Mouse (Mus musculus) CH12.LX (cell line): ENCODE data around the gene Uchl5. TPM values are rescaled to one million over a fixed set of nuclear protein-coding genes. Genes with fewer than 3 reads are reported as not detected.

ENCODE experiments used
- DNase-seq: peaks from one replicate; pipeline ENCODE4 v3.0.0-alpha.2; 2013; ENCODE audit errors: extremely low read depth
- H3K27ac ChIP-seq: 2 replicates; pipeline ENCODE4 v1.5.1; 2012; ENCODE audit warnings: low read depth, mild to moderate bottlenecking, control low read depth, moderate library complexity; ENCODE audit not compliant: insufficient read depth
- H3K27me3 ChIP-seq: replicated peaks from 2 replicates; pipeline ENCODE3; 2012; ENCODE audit warnings: inconsistent platforms
- H3K36me3 ChIP-seq, 2 experiments: replicated peaks in 1 of 2; 2 replicates each; pipeline versions ENCODE3 to v1.6.1; 2012; ENCODE audit warnings: inconsistent platforms in 1 of 2, low read length in 1 of 2, mild to moderate bottlenecking in 1 of 2, mixed read lengths in 1 of 2, moderate library complexity in 1 of 2; ENCODE audit not compliant: control insufficient read depth in 1 of 2, insufficient read depth in 1 of 2
- H3K4me1 ChIP-seq, 2 experiments: 2 replicates each; pipeline ENCODE4 v1.6.1; 2012; ENCODE audit warnings: inconsistent platforms in 1 of 2, moderate library complexity in 1 of 2; ENCODE audit not compliant: insufficient read depth in 2 of 2, control insufficient read depth in 1 of 2
- H3K4me2 ChIP-seq: 2 replicates; pipeline ENCODE4 v1.6.1; 2012; ENCODE audit warnings: low read depth, mild to moderate bottlenecking, control low read depth; ENCODE audit not compliant: poor library complexity, insufficient read depth, severe bottlenecking
- H3K4me3 ChIP-seq, 3 experiments: fragments of 150-350 bp in 1 of 3; sonication (generic) in 1 of 3; replicated peaks in 1 of 3; 2 replicates each; pipeline versions ENCODE3 to v1.5.1; 2011 to 2012; ENCODE audit warnings: low read depth in 2 of 3, low read length in 2 of 3, mild to moderate bottlenecking in 2 of 3, moderate library complexity in 2 of 3, control low read depth in 1 of 3, improper control_type of control experiment in 1 of 3, inconsistent platforms in 1 of 3, mixed read lengths in 1 of 3; ENCODE audit not compliant: poor library complexity in 1 of 3
- H3K79me2 ChIP-seq: replicated peaks from 2 replicates; pipeline ENCODE4 v1.6.1; 2012; ENCODE audit warnings: mild to moderate bottlenecking, moderate library complexity; ENCODE audit not compliant: control insufficient read depth, poor library complexity, insufficient read depth, severe bottlenecking; ENCODE audit errors: extremely low read depth
- H3K9ac ChIP-seq: 2 replicates; pipeline ENCODE4 v1.6.1; 2012; ENCODE audit warnings: low read depth, mild to moderate bottlenecking, control low read depth, moderate library complexity; ENCODE audit not compliant: insufficient read depth
- H3K9me3 ChIP-seq: replicated peaks from 2 replicates; pipeline ENCODE3; 2012; ENCODE audit warnings: low read length, inconsistent platforms, mixed read lengths
- BHLHE40 ChIP-seq: IDR thresholded peaks from 2 replicates; pipeline ENCODE4 v1.6.1; 2011; ENCODE audit warnings: mild to moderate bottlenecking, low read depth, low read length, improper control_type of control experiment
- CHD1 ChIP-seq: IDR thresholded peaks from 2 replicates; pipeline ENCODE4 v1.6.1; 2012; ENCODE audit warnings: low read depth, low read length, improper control_type of control experiment, inconsistent platforms
- CHD2 ChIP-seq: IDR thresholded peaks from 2 replicates; pipeline ENCODE4 v1.6.1; 2011; ENCODE audit warnings: low read length, improper control_type of control experiment
- ELF1 ChIP-seq: IDR thresholded peaks from 2 replicates; pipeline ENCODE4 v1.6.1; 2014; ENCODE audit warnings: low read depth, mild to moderate bottlenecking, inconsistent platforms, low read length, improper control_type of control experiment
- ETS1 ChIP-seq: conservative IDR thresholded peaks from 2 replicates; pipeline ENCODE4 v1.6.1; 2012; ENCODE audit warnings: low read depth, mild to moderate bottlenecking, inconsistent platforms, low read length, improper control_type of control experiment, moderate library complexity
- GABPA ChIP-seq: IDR thresholded peaks from 2 replicates; pipeline ENCODE4 v1.6.1; 2012; ENCODE audit warnings: low read depth, low read length, improper control_type of control experiment, inconsistent platforms; ENCODE audit not compliant: insufficient replicate concordance
- IRF4 ChIP-seq: IDR thresholded peaks from 2 replicates; pipeline ENCODE4 v1.6.1; 2014; ENCODE audit warnings: low read depth, mild to moderate bottlenecking, inconsistent platforms, low read length, improper control_type of control experiment
- JUND ChIP-seq: conservative IDR thresholded peaks from 2 replicates; pipeline ENCODE4 v1.6.1; 2011; ENCODE audit warnings: low read depth, low read length, improper control_type of control experiment
- MAFK ChIP-seq: IDR thresholded peaks from 2 replicates; pipeline ENCODE4 v1.6.1; 2011; ENCODE audit warnings: low read length, improper control_type of control experiment; ENCODE audit not compliant: insufficient replicate concordance
- MAX ChIP-seq: IDR thresholded peaks from 2 replicates; pipeline ENCODE4 v1.6.1; 2011; ENCODE audit warnings: low read length, improper control_type of control experiment
- MAZ ChIP-seq: IDR thresholded peaks from 2 replicates; pipeline ENCODE4 v1.6.1; 2012; ENCODE audit warnings: low read depth, mild to moderate bottlenecking, inconsistent platforms, low read length, improper control_type of control experiment, moderate library complexity
- MEF2A ChIP-seq: IDR thresholded peaks from 2 replicates; pipeline ENCODE4 v1.6.1; 2014; ENCODE audit warnings: low read depth, mild to moderate bottlenecking, inconsistent platforms, low read length, improper control_type of control experiment, borderline replicate concordance
- MXI1 ChIP-seq: IDR thresholded peaks from 2 replicates; pipeline ENCODE4 v1.6.1; 2011; ENCODE audit warnings: mild to moderate bottlenecking, low read depth, low read length, improper control_type of control experiment
- MYC ChIP-seq: IDR thresholded peaks from 2 replicates; pipeline ENCODE4 v1.6.1; 2011; ENCODE audit warnings: low read depth, mild to moderate bottlenecking, improper control_type of control experiment, low read length
- NELFE ChIP-seq: IDR thresholded peaks from 2 replicates; pipeline ENCODE4 v1.6.1; 2011; ENCODE audit warnings: low read depth, low read length, improper control_type of control experiment
- NRF1 ChIP-seq: IDR thresholded peaks from 2 replicates; pipeline ENCODE4 v1.6.1; 2014; ENCODE audit warnings: low read depth, mild to moderate bottlenecking, inconsistent platforms, low read length, improper control_type of control experiment, moderate library complexity
- PAX5 ChIP-seq: IDR thresholded peaks from 2 replicates; pipeline ENCODE4 v1.6.1; 2012; ENCODE audit warnings: low read length, inconsistent platforms, mixed read lengths
- POLR2A ChIP-seq: IDR thresholded peaks from 2 replicates; pipeline ENCODE4 v1.6.1; 2011; ENCODE audit warnings: low read depth, mild to moderate bottlenecking, improper control_type of control experiment, low read length
- POLR2AphosphoS2 ChIP-seq: IDR thresholded peaks from 2 replicates; pipeline ENCODE4 v1.6.1; 2011; ENCODE audit warnings: low read depth, low read length, improper control_type of control experiment
- RAD21 ChIP-seq: IDR thresholded peaks from 2 replicates; pipeline ENCODE4 v1.6.1; 2011; ENCODE audit warnings: low read depth, mild to moderate bottlenecking, low read length, improper control_type of control experiment, moderate library complexity
- RCOR1 ChIP-seq: conservative IDR thresholded peaks from 2 replicates; pipeline ENCODE4 v1.6.1; 2012; ENCODE audit warnings: low read depth, mild to moderate bottlenecking, inconsistent platforms, low read length, improper control_type of control experiment
- SIN3A ChIP-seq: IDR thresholded peaks from 2 replicates; pipeline ENCODE4 v1.6.1; 2012; ENCODE audit warnings: low read length, improper control_type of control experiment, inconsistent platforms
- SMC3 ChIP-seq: IDR thresholded peaks from 2 replicates; pipeline ENCODE4 v1.6.1; 2011; ENCODE audit warnings: low read depth, low read length, improper control_type of control experiment
- TBP ChIP-seq: conservative IDR thresholded peaks from 2 replicates; pipeline ENCODE4 v1.6.1; 2011; ENCODE audit warnings: low read depth, low read length, improper control_type of control experiment
- TCF12 ChIP-seq: IDR thresholded peaks from 2 replicates; pipeline ENCODE4 v1.6.1; 2014; ENCODE audit warnings: low read depth, mild to moderate bottlenecking, inconsistent platforms, low read length, improper control_type of control experiment
- UBTF ChIP-seq: IDR thresholded peaks from 2 replicates; pipeline ENCODE4 v1.6.1; 2012; ENCODE audit warnings: low read depth, mild to moderate bottlenecking, inconsistent platforms, low read length, improper control_type of control experiment, moderate library complexity
- USF1 ChIP-seq: IDR thresholded peaks from 2 replicates; pipeline ENCODE4 v1.6.1; 2014; ENCODE audit warnings: low read depth, mild to moderate bottlenecking, inconsistent platforms, low read length, improper control_type of control experiment
- ZKSCAN1 ChIP-seq: IDR thresholded peaks from 2 replicates; pipeline ENCODE4 v1.6.1; 2012; ENCODE audit warnings: low read depth, inconsistent platforms, low read length, improper control_type of control experiment, borderline replicate concordance
- ZMIZ1 ChIP-seq: IDR thresholded peaks from 2 replicates; pipeline ENCODE4 v1.6.1; 2012; ENCODE audit warnings: low read depth, mild to moderate bottlenecking, inconsistent platforms, low read length, improper control_type of control experiment
- ZNF384 ChIP-seq: IDR thresholded peaks from 2 replicates; pipeline ENCODE4 v1.6.1; 2012; ENCODE audit warnings: low read depth, low read length, improper control_type of control experiment, inconsistent platforms
- dilution Hi-C: fragments of 300-500 bp; cut with MboI; formaldehyde crosslinking; loops from 2 replicates; pipeline ENCODE4 v1.14.3; 2020; ENCODE audit warnings: low sequenced_read_pairs; ENCODE audit not compliant: extremely low pct_unique_long_range_greater_than_20kb, extremely low pct_ligation_motif_present
- in situ Hi-C: fragments of 300-500 bp; cut with MboI; formaldehyde crosslinking; loops from 3 replicates; pipeline ENCODE4 v1.14.3; 2019; ENCODE audit warnings: low sequenced_read_pairs, low pct_ligation_motif_present, low pct_unique_long_range_greater_than_20kb, mixed read lengths
- polyA plus RNA-seq: library from polyadenylated mRNA; unstranded; fragments of >175 nt; gene quantifications from 2 replicates; pipeline ENCODE4 v1.2.1, GENCODE M21; 2012; ENCODE audit warnings: low read depth; ENCODE audit not compliant: insufficient read length
- total RNA-seq, 2 experiments: library from RNA; depleted of rRNA; stranded (reverse); fragments of 300-350 nt in 1 of 2; fragments of >200 nt in 1 of 2; gene quantifications; 2 replicates each; pipeline ENCODE4 v1.2.3; 2012 to 2014

Uchl5 gene
- total and polyA plus RNA-seq, 3 experiments = 46.4 to 111 (median 54.3) TPM

DNA sequence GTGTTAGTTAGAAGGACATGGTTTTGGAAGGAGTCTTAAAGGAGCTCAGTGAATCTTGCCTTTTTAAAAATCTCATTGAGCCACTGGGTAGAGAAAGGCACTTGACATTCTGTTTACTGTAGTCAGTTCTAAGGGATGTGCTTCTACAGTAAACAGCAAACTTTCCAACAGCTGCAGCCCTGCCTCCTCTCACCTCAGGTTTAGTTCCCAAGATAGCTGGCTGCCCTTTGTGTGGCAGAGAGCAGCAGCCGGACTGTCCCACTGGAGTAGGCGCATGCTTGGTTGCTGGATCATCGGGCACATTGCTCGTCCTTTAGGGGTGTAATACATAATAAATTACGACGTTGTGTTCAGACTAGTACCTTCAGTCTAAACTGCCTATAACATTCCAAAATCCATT, 32.0 kb downstream of the Uchl5 start:
- dilution Hi-C loops (no loop called here), in situ Hi-C loops (no loop called here)

DNA sequence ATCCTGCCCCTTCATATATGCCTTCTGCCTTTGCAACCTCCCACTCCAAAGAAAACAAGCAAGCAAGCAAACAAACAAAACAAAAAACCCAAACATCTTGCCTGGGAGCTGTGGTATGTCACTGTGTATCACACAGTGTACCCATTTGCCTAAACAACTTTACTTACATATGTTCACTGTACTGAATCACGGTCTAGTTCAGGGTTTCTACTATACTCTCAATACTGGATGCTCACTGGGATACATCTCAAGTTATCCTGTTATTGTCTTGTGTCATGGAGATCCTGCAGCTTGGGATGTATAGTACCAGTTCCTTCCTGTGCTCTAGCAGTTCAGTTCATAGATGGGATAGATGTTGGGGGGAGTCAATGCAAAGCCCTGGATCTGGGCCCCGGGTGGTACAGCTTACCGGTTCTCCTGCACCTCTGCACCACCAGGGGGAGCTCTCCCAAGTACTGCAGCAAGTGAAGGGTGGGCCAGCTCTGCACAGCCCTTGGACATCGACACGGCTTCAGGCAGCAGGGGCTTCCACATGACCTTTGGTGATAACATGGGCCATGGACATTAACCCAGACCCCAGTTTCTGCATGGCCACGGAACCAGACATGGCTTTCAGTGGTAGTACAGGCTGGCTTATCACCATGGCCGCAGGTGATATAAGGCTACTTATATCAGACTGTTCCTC, 36.7 kb downstream of the Uchl5 start:
- Histone ChIP-seq H3K27me3 (no peaks in the 10 kb centered on the region), H3K4me1 (peaks cover 0 to 9% of the 10 kb centered on the region in 2 experiments; a peak in 1 of 4 replicates)
- in situ Hi-C loops = loop anchor here (10.0 kb wide), 1 partner anchor 191 kb away; the partner anchor contains the start of gene Rgs2
- peak; percentile 55 for TF ChIP-seq RAD21
- TF ChIP-seq CHD1 = no peak
- no peak for TF ChIP-seq CHD2
- TF ChIP-seq RCOR1 = no peak
- TF ChIP-seq BHLHE40 = no peak
- peak; percentile 38; the same call in 1 of the 2 replicates for TF ChIP-seq MEF2A
- TF ChIP-seq IRF4 = 0 out of 2 replicates have a peak, but pooled peaks have one; percentile 17
- TF ChIP-seq NELFE = peak; percentile 41; the same call in 1 of the 2 replicates
- TF ChIP-seq ELF1 = no peak
- TF ChIP-seq PAX5 = no peak
- no peak for TF ChIP-seq ETS1
- TF ChIP-seq ZMIZ1 = no peak
- no peak for TF ChIP-seq GABPA
- no peak for TF ChIP-seq USF1
- TF ChIP-seq SMC3 = peak; percentile 90
- TF ChIP-seq MAX = no peak
- TF ChIP-seq MAZ = peak; percentile 37; the same call in 1 of the 2 replicates
- TF ChIP-seq NRF1 = no peak
- no peak for TF ChIP-seq JUND
- no peak for TF ChIP-seq MYC
- TF ChIP-seq ZKSCAN1 = no peak
- TF ChIP-seq POLR2A = no peak
- no peak for TF ChIP-seq MXI1
- 0 out of 2 replicates have a peak, but pooled peaks have one; percentile 25 for TF ChIP-seq TCF12
- no peak for TF ChIP-seq MAFK
- TF ChIP-seq UBTF = no peak
- TF ChIP-seq POLR2AphosphoS2 = no peak
- TF ChIP-seq ZNF384 = no peak
- TF ChIP-seq TBP = no peak
- no peak for TF ChIP-seq SIN3A

More for the DNA sequence above, 32.0 kb downstream of the Uchl5 start:
- H3K27me3 ChIP-seq = no peaks in the 10 kb centered on the region
- no peak for DNase-seq
- TF ChIP-seq NELFE (no peak), ELF1 (no peak), MAFK (no peak), MYC (no peak), POLR2A (no peak), POLR2AphosphoS2 (no peak)
- H3K36me3 ChIP-seq = peaks cover 13 to 58% of the 10 kb centered on the region in 2 experiments
- H3K27ac ChIP-seq = no peak overlapping the region
- no peaks in the 10 kb centered on the region for H3K9me3 ChIP-seq
- H3K4me1 ChIP-seq = peaks cover 0 to 9% of the 10 kb centered on the region in 2 experiments; a peak in 1 of 4 replicates
- no peak overlapping the region for H3K4me2 ChIP-seq
- no peak overlapping the region for H3K9ac ChIP-seq
- H3K4me3 ChIP-seq = no peak overlapping the region
- no peaks in the 10 kb centered on the region for H3K79me2 ChIP-seq

More for the DNA sequence above, 36.7 kb downstream of the Uchl5 start:
- DNase-seq = peak; percentile 55
- peaks cover 8 to 46% of the 10 kb centered on the region in 2 experiments for H3K36me3 ChIP-seq
- no peaks in the 10 kb centered on the region for H3K79me2 ChIP-seq
- H3K9ac ChIP-seq = no peak overlapping the region
- H3K4me2 ChIP-seq = no peak overlapping the region
- H3K9me3 ChIP-seq = no peaks in the 10 kb centered on the region
- H3K27ac ChIP-seq = no peak overlapping the region
- no peak overlapping the region for H3K4me3 ChIP-seq
- dilution Hi-C loops = no loop called here
